Mouse (Mus musculus) lung, postnatal 36 days (tissue): ENCODE measurements around the gene Ttyh1.
A peak's percentile ranks its signal among the peaks of the same experiment; 100 is the strongest.
"Not testable (repeated sequence)": the region's sequence is repeated elsewhere in the genome, so short reads cannot be mapped to it uniquely, and the experiment has no call there.

Source experiments
- DNase-seq: peaks from one replicate; pipeline ENCODE4 v3.0.0; 2022; ENCODE audit warnings: mixed read lengths

Ttyh1 gene

GRCm38 (mm10) chr7:4144766-4145551 is 25.8 kb downstream of the Ttyh1 start:
- no peak for DNase-seq

- DNase-seq: peak; percentile 76
Observed at GRCm38 (mm10) chr7:4145552-4146190, 26.5 kb downstream of the Ttyh1 start.

GRCm38 (mm10) chr7:4146241-4147180 is 27.3 kb downstream of the Ttyh1 start:
- DNase-seq: no peak

GRCm38 (mm10) chr7:4147371-4147770 is 28.2 kb downstream of the Ttyh1 start:
- no peak for DNase-seq

- DNase-seq: no peak
Observed at GRCm38 (mm10) chr7:4147836-4148235, 28.6 kb downstream of the Ttyh1 start.

GRCm38 (mm10) chr7:4148341-4149208 is 29.4 kb downstream of the Ttyh1 start:
- no peak for DNase-seq

GRCm38 (mm10) chr7:4149209-4150054 is 30.2 kb downstream of the Ttyh1 start:
- peak; percentile 93 for DNase-seq

GRCm38 (mm10) chr7:4150059-4150541 is 30.9 kb downstream of the Ttyh1 start, which contains the start of gene Leng9:
Gene Leng9, minus strand, starts transcription at chr7:4150374.
- DNase-seq: peak; percentile 78

GRCm38 (mm10) chr7:4150811-4151221 is 31.6 kb downstream of the Ttyh1 start:
- DNase-seq: peak; percentile 86

- no peak for DNase-seq
Observed at GRCm38 (mm10) chr7:4151241-4151640, 32.0 kb downstream of the Ttyh1 start.

GRCm38 (mm10) chr7:4154356-4154755 is 35.1 kb downstream of the Ttyh1 start:
- no peak for DNase-seq

GRCm38 (mm10) chr7:4154976-4155375 is 35.8 kb downstream of the Ttyh1 start:
- no peak for DNase-seq

GRCm38 (mm10) chr7:4161596-4161995 is 42.4 kb downstream of the Ttyh1 start:
- not testable (repeated sequence) for DNase-seq

- no peak for DNase-seq
Observed at GRCm38 (mm10) chr7:4163571-4164072, 44.4 kb downstream of the Ttyh1 start.

- DNase-seq: peak; percentile 65
Observed at GRCm38 (mm10) chr7:4164090-4164910, 45.1 kb downstream of the Ttyh1 start, which contains the start of gene Cdc42ep5. Gene Cdc42ep5, minus strand, starts transcription at chr7:4164860.

- DNase-seq: no peak
Observed at GRCm38 (mm10) chr7:4165286-4165685, 46.1 kb downstream of the Ttyh1 start.

- no peak for DNase-seq
Observed at GRCm38 (mm10) chr7:4167098-4167497, 47.9 kb downstream of the Ttyh1 start.

- no peak for DNase-seq
Observed at GRCm38 (mm10) chr7:4170193-4170938, 51.2 kb downstream of the Ttyh1 start.

- peak; percentile 52 for DNase-seq
Observed at GRCm38 (mm10) chr7:4178438-4178837, 59.2 kb downstream of the Ttyh1 start.
